Mouse (Mus musculus) regulatory T cell (primary cell): ENCODE data around the gene Arhgap17.

Experiments
- in situ Hi-C: fragments of 300-600 bp; cut with MboI, MseI; formaldehyde crosslinking; loops from one replicate; pipeline ENCODE4 v1.15.1; 2025; ENCODE audit warnings: high pct_unique_total_duplicates

The Arhgap17 gene

GRCm38 (mm10) chr7:123344079-123344780, 25.5 kb downstream of the Arhgap17 start:
- in situ Hi-C loops: no loop called here

DNA sequence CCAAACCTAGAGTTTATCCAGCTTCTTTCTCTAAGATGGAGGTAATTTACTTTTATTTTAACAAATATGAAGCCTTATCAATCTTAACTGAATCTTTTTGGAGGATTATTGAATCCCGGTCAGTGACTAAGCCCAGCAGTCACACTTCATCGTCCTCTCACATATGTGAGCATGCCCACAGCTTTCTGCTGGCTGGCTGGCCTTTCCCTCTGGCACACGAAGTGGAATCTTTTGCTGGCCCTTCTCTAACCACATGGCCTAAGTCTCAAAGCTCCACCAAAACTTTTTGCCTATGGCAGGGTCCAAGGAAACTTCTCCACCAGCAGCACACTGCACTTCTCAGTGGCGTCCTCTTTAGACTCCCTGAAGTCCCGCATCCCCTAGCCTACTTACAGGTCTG, 27.8 kb downstream of the Arhgap17 start:
- in situ Hi-C loops: no loop called here

GRCm38 (mm10) chr7:123338351-123338750, 31.4 kb downstream of the Arhgap17 start:
- in situ Hi-C loops: no loop called here

GRCm38 (mm10) chr7:123336322-123336721, 33.4 kb downstream of the Arhgap17 start:
- in situ Hi-C loops: no loop called here

- in situ Hi-C loops: no loop called here
These were observed 39.2 kb downstream of the Arhgap17 start for GRCm38 (mm10) chr7:123330506-123330905.

DNA sequence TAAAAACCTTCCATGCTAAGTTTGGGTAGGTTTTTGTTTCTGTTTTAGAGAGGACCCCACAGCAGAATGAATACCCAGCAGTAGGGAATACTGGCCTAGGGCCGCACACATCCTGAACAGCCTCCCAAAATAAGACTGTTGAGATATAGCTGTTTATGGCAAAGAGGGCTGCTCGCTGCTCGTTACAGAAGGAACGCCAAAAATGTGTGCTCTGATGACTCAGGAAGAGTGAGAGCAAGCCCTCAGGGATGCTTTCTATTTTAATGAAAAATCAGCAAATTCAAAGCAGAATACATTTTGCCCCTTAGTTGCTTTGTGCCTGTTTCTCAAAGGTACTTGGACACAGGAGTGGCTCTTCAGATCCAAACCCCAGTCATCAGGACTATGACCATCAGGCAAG, 41.8 kb downstream of the Arhgap17 start:
- in situ Hi-C loops: no loop called here

DNA sequence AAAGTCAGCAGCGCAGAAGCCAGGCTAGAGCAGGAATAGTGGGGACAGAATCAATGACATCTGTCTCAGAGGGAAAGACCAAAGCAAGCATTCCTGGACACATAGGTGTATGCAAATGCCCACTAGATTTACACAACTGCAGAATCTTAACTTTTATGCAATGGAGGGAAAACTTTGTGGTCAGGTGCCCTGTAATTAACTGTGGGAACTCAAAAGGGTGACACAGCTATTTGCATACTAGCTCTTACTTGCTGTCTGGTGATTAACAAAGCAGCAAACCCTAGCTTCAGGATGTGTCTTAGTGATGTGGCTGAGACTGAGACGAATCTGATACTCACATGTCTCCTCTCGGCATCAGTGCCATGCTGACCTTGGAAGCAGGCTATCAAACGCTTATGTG, 42.8 kb downstream of the Arhgap17 start:
- in situ Hi-C loops: no loop called here

DNA sequence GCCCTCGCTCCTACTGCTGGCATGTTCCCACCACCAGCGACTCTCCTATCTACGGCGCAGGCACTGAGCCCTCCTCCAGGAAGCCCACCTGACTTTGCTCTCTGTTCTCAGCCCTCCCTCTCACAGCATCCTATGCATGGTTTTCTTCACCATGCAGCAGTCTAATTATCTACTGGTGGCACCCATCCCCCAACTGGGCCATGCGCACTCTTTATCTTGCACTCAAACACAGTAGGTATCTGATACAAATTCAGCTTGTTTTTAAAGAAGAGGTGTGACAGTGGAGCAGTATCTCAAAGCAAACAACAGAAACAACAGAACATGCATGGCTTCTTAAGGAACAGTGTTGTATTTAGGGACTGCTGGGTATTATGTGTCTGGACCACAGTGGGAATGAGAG, 43.7 kb downstream of the Arhgap17 start:
- in situ Hi-C loops: no loop called here

DNA sequence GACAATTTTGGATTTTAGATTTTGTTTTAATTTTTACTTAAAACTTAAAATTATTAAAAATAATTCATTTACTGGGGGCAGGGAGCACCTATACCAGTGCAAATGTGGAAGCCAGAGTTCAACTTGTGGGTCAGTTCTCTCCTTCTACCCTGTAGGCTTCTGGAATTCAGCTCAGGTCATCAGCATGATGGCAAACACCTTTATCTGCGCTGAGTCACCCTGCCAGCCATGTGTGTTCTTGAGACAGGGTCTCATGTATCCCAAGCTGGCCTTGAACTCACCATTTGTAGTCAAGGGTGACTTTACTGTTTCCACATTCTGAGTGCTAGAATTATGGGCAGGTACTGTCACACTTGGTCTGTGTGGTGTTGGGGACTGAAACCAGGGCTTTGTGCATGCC, 45.6 kb downstream of the Arhgap17 start:
- in situ Hi-C loops: loop anchor here (5.0 kb wide), 1 partner anchor 48 kb away; no protein-coding TSS in a partner anchor

DNA sequence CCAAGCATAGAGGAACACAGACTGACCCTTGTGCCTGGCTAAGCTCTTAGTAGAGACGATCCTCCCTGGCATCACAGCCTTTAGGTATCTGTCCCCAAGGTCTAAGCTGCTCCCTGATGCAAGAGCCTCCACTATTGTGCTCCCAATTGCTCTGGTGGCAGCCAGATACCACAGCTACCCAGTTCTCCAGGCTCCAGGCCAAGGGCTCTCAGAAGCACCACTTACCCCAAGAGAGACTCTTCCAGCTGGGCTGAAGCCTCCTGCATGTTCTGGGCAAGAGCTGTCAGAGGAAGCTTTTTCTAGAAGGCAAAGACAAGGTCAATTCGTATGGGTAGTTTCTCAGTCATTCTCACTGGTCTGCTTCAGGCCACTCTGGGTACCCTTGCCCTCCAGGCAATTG, 46.3 kb downstream of the Arhgap17 start:
- in situ Hi-C loops: loop anchor here (5.0 kb wide), 1 partner anchor 49 kb away; no protein-coding TSS in a partner anchor

DNA sequence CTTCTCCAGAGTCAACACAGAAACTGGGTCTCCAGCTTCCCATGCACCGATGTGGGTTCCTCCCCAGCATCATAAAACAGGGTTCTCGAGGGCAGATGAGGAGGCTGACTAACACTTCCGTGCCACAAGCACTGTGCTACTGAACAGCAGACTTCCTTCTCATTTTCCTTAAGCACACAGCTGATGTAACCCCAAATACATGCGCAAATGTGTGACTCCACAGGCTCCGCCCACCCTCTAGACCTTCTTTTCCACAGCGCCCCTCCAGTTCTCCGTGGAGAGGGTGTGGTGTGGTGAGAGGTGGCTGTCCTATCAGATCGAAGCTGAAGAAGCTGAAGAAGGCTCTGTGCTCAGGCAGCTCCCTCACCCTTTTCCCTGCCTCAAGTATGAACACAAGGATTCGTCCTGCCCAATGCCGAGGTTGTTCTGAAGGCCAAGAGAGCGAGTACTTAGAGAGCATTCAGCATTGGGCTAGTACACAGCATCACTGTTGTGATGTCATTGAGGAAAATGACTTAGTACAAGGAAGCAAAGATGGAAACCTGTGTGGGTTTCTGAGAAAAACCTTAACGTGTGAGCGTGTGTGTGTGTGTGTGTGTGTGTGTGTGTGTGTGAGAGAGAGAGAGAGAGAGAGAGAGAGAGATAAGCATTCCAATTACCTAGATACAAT, 47.1 kb downstream of the Arhgap17 start:
- in situ Hi-C loops: loop anchor here (5.0 kb wide), 1 partner anchor 50 kb away; no protein-coding TSS in a partner anchor

DNA sequence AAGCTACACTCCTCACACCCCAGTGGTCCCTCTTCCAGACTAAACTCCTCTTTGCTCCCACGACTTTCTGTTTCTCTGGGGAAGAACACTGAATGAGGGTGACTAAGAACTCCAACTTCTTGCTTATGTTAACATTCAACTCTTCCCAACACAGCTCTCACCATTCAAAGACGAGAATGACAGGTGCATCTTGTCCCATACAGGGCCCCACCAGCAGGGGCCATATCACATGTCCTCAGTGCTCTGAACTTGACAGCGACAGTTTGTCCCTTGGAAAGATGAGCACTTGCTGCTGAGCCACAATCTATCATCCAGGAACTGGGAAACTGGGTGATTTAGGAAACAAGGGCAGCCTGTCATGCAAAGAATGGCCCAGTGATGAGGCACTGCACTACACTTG, 57.0 kb downstream of the Arhgap17 start:
- in situ Hi-C loops: no loop called here

DNA sequence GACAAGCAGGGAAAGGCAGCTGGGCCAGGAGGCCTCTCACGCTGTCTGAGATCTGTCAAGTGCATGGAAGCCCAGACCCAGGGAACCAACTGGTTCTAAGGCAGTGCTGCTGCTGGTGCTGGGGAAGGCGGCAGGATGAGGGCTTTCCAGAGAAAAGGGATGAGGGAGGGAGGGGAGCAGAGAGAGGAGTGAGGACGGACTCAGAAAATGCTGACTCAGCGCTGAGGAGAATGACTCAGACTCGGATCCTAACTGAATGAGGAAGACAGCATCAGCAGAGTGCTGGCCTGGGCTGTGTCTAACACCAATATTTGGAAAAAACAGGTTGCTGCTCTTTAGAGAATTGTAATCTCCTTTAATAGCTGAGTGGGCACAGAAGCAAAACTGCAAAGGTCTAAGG, 57.9 kb downstream of the Arhgap17 start:
- in situ Hi-C loops: no loop called here

- in situ Hi-C loops: no loop called here
These were observed 61.7 kb downstream of the Arhgap17 start for GRCm38 (mm10) chr7:123307887-123308558.

GRCm38 (mm10) chr7:123307236-123307635, 62.5 kb downstream of the Arhgap17 start:
- in situ Hi-C loops: no loop called here

GRCm38 (mm10) chr7:123305397-123305796, 64.3 kb downstream of the Arhgap17 start:
- in situ Hi-C loops: no loop called here

- in situ Hi-C loops: no loop called here
These were observed 69.5 kb downstream of the Arhgap17 start for GRCm38 (mm10) chr7:123300258-123300657.

GRCm38 (mm10) chr7:123298225-123298624, 71.5 kb downstream of the Arhgap17 start:
- in situ Hi-C loops: no loop called here

- in situ Hi-C loops: no loop called here
These were observed 73.6 kb downstream of the Arhgap17 start for GRCm38 (mm10) chr7:123296097-123296496.

GRCm38 (mm10) chr7:123295423-123295822, 74.3 kb downstream of the Arhgap17 start:
- in situ Hi-C loops: no loop called here

- in situ Hi-C loops: no loop called here
These were observed 75.8 kb downstream of the Arhgap17 start for GRCm38 (mm10) chr7:123293898-123294297.

- in situ Hi-C loops: no loop called here
These were observed 77.8 kb downstream of the Arhgap17 start for GRCm38 (mm10) chr7:123291942-123292341.

GRCm38 (mm10) chr7:123289176-123289575, 80.5 kb downstream of the Arhgap17 start:
- in situ Hi-C loops: no loop called here
